Mouse (Mus musculus) layer of hippocampus, adult 2 months (tissue): ENCODE data around the gene Asb14. TPM values are rescaled to one million over a fixed set of nuclear protein-coding genes. Genes with fewer than 3 reads are reported as not detected.
"Not testable (repeated sequence)": the region's sequence is repeated elsewhere in the genome, so short reads cannot be mapped to it uniquely, and the experiment has no call there.

Source experiments
- DNase-seq, 2 experiments: peaks; one replicate each; pipeline ENCODE4 v3.0.0; 2022; ENCODE audit warnings: low spot score in 2 of 2
- H3K27ac ChIP-seq: fragments of 200-600 bp; 2 replicates; pipeline ENCODE4 v1.8.1; 2022
- H3K4me3 ChIP-seq: fragments of 200-600 bp; 2 replicates; pipeline ENCODE4 v1.8.1; 2022; ENCODE audit warnings: mild to moderate bottlenecking
- CTCF ChIP-seq: fragments of 200-600 bp; conservative IDR thresholded peaks from 2 replicates; pipeline ENCODE4 v1.8.1; 2022; ENCODE audit warnings: antibody characterized with exemption, mild to moderate bottlenecking, moderate library complexity
- total RNA-seq, 2 experiments: library from RNA; stranded (reverse); gene quantifications; 2 replicates each; pipeline ENCODE4 v1.2.3; 2021

Asb14 gene
- total RNA-seq, 2 experiments from 2014 or later, result not detected

DNA sequence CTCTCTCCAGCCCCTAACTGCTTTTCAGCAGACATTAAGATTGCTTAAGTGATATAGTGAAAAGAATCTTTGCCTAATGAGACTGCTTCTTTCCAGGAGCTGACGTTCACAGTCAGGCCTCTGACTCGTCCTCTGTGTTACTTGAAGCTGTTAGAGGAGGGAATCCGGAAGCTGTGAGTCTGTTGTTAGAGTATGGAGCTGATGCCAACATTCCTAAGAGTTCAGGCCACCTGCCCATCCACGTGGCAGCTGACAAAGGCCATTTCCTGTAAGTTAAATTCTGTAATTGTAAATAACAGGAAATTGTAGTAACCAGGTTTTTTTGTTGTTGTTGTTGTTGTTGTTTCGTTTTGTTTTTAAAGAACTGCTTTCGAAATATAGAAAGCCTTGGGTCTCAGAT is 16.8 kb downstream of the Asb14 start:
- Histone ChIP-seq H3K27ac (no peak overlapping the region), H3K4me3 (no peak overlapping the region)
- no peak for TF ChIP-seq CTCF
- DNase-seq, result no peak

- H3K27ac ChIP-seq, result no peak overlapping the region
- no peak for TF ChIP-seq CTCF
- no peak overlapping the region for H3K4me3 ChIP-seq
- DNase-seq, result no peak
Observed at GRCm38 (mm10) chr14:26911826-26912225, 17.5 kb downstream of the Asb14 start.

DNA sequence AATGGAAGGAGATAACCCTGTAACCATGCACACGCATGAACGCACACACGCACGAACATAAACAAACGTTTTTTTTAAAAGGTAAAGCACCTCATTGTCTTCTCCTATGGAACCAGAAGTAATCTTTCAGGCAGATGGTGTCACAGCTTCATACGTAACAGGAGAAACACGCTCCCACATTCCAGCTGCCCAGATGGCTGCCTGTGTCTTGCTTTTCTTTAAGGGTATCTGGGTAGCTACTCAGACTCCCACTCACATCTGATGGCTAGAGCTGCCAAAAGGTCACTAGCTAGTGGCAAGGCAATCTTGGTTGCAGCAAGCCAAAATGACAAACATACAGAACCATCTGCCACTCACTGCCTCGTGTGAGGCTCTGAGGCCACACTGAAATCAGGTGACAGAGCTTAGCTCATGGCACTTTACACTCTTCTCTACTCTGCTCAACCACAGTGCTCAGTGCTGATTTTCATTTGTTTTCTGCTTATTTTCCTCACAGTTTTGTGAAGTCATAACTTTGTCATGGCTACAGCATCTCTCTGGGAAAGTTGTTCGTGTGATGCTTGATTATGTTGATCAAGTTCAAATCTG is 19.4 kb downstream of the Asb14 start:
- no peak for TF ChIP-seq CTCF
- DNase-seq, result peak; percentile 12 to 31

GRCm38 (mm10) chr14:26919310-26919709 is 25.0 kb downstream of the Asb14 start:
- Histone ChIP-seq H3K27ac (no peak overlapping the region), H3K4me3 (no peak overlapping the region)
- DNase-seq, result no peak
- no peak for TF ChIP-seq CTCF

More for the DNA sequence above, 19.4 kb downstream of the Asb14 start:
- peak overlapping the region; percentile 23; the same call in 1 of the 2 replicates for H3K27ac ChIP-seq
- no peak overlapping the region for H3K4me3 ChIP-seq

GRCm38 (mm10) chr14:26923702-26924421 is 29.5 kb downstream of the Asb14 start:
- TF ChIP-seq CTCF, result no peak
- Histone ChIP-seq H3K27ac (no peak overlapping the region), H3K4me3 (no peak overlapping the region)
- no peak for DNase-seq

DNA sequence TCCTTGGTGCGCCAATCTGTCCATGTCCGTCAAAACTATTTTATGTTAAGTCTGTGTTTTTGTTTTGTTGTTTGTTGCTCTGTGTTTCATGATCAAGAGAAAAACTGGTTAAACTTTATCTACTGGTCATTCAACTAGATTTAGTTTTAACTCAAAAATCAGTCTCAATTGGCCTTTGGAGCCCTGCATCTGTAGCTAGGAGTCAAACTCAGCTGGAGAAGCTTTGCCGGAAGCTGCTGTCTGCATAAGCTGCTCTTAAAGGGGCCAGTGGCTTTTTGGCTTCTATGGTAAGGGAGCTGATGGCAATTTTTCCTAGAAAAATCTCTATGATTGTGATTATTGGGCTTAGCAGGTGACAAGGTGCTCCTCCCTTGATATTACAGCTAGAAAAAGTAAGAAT is 40.5 kb downstream of the Asb14 start:
- H3K4me3 ChIP-seq, result no peak overlapping the region
- no peak for TF ChIP-seq CTCF

DNA sequence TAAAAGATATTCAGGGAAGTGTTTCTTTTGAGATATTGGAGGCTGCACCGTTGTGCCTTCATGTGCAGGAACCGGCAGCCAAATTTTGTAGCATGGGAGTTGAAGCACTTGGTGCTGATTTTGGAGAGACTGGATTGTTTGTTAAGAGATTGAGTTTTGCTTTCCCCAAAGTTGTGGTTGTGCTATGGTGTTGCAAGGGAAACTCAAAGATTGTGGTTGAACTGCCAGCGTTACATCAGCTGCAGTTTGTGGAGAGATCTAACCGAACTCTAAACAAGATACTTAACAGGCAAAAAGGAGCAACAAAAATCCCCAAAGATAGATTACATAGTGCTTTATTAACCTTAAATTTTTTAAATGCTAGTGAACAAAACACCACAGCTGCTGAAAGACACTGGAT is 41.2 kb downstream of the Asb14 start:
- Histone ChIP-seq H3K4me3 (no peak overlapping the region), H3K27ac (no peak overlapping the region)
- DNase-seq, result no peak
- TF ChIP-seq CTCF, result no peak

More for the DNA sequence above, 40.5 kb downstream of the Asb14 start:
- DNase-seq, result no peak
- no peak overlapping the region for H3K27ac ChIP-seq

DNA sequence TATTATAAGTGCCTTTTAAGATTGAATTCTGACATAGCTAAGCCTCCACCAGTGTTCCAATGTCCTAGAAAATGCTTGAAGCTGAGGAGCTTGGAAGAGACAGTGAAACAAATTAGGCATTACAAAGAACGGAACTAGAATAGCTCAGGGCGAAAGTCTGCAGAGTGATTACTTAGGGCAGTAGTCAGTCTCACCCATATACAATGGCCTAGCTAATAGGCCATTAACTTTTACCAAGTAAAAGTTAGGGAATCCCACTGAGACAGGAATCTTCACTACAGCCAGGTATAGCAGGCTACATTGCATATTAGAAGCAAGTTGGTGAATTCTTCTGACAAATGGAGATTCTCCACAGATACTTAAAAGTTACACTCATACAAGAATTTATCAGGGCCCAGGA is 61.8 kb downstream of the Asb14 start:
- H3K27ac ChIP-seq, H3K4me3 ChIP-seq, DNase-seq: not testable (repeated sequence)

DNA sequence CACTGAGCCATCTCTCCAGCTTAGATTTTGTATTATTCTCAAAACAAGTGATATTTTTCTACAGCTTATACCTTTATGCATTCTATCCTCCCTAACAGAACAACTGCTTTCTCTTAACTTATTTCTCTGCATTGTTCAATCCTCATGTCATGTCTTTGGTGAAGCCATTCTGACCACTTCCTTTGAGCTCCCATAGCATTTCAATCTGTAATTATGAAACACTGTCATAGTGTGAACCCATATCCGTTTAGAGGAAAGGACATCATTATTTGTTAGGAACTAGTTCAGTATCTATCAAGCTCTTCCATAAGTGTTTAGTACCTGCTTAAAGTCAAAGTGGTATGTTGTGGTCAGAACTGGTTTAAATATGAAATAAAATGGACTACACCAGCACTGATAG is 66.2 kb downstream of the Asb14 start:
- H3K27ac ChIP-seq, result no peak overlapping the region
- no peak for TF ChIP-seq CTCF
- no peak for DNase-seq
- no peak overlapping the region for H3K4me3 ChIP-seq

Other genes starting within 250 kb of the Asb14 start
- 1 to 10 TPM; 7.8 to 8.5 TPM for gene Pde12, start 224.7 kb upstream of the Asb14 start, total RNA-seq
- under 1 TPM; 0.20 to 0.87 TPM for gene Dnah12, start 201.3 kb upstream of the Asb14 start, total RNA-seq
- 10 to 100 TPM; 59.8 to 63.0 TPM for gene Appl1, start 76.7 kb downstream of the Asb14 start, total RNA-seq
- gene Hesx1, start 99.9 kb downstream of the Asb14 start, total RNA-seq, result not detected
- gene Il17rd, start 144.4 kb downstream of the Asb14 start, total RNA-seq, result 1 to 10 TPM; 2.8 to 3.2 TPM
- 10 to 100 TPM; 77.1 to 79.5 TPM for gene Arhgef3, start 220.3 kb downstream of the Asb14 start, total RNA-seq